Mouse (Mus musculus) right cerebral cortex, postnatal 25 days (tissue): ENCODE data around the gene Plvap.

ENCODE experiments used
- DNase-seq: peaks from one replicate; pipeline ENCODE4 v3.0.0; 2022

Plvap gene

GRCm38 (mm10) chr8:71464513-71465500 lies 46.7 kb downstream of the Plvap start, which contains the start of gene Mrpl34:
Gene Mrpl34 (plus strand): TSS chr8:71464959.
- DNase-seq = peak; percentile 95

- peak; percentile 98 for DNase-seq
These were observed 48.1 kb downstream of the Plvap start, which contains the start of gene Abhd8 for GRCm38 (mm10) chr8:71463188-71464033. Gene Abhd8 (minus strand): TSS chr8:71463655.

- peak; percentile 63 for DNase-seq
These were observed 48.8 kb downstream of the Plvap start for GRCm38 (mm10) chr8:71462786-71463185.

- DNase-seq = no peak
These were observed 49.4 kb downstream of the Plvap start for GRCm38 (mm10) chr8:71462191-71462590.

- DNase-seq = no peak
These were observed 50.3 kb downstream of the Plvap start for GRCm38 (mm10) chr8:71461152-71461840.

GRCm38 (mm10) chr8:71460716-71461115 lies 50.8 kb downstream of the Plvap start:
- no peak for DNase-seq

- DNase-seq = no peak
These were observed 53.8 kb downstream of the Plvap start for GRCm38 (mm10) chr8:71457659-71458270.

DNA sequence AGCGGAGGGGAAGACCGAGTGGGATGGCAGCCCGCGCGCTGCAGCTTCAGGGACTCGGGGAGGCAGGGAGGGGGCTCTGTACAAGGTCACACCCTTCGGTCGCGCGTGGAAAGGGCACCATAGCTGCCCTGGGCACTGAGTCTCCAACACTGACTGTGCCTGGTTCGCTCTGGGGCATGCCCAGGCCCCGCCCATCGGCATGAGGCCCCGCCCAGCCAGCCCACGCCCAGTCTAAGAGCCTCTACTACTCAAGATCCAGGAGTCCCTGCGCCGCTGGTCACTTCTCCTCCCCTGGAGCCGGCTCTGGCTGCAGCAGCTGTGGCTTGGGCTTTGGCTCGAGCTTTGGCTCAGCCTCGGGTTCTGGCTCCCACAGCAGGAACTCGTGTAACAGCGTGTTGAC lies 54.6 kb downstream of the Plvap start:
- DNase-seq = no peak

- DNase-seq = no peak
These were observed 56.9 kb downstream of the Plvap start for GRCm38 (mm10) chr8:71454668-71455067.

DNA sequence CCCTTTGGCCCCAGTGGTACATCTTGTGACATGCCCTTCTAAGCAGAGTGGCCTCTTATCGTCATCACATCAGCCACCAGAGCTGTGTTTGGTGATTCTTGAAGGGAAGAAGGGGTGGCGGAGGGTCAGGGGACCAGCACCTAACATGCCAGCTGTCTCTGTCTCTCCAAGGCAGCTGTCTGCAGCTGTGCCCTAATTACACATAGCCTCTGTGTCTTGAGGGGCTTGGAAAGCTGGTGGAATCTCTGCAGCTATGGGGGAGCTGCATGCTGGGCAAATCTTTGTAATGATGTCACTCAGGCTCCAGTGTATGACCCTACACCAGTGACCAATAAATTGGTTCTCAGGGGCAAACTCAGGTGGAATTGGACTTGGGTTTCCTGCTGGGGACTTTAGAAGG lies 58.9 kb downstream of the Plvap start:
- no peak for DNase-seq

- DNase-seq = no peak
These were observed 59.8 kb downstream of the Plvap start for GRCm38 (mm10) chr8:71451777-71452176.

DNA sequence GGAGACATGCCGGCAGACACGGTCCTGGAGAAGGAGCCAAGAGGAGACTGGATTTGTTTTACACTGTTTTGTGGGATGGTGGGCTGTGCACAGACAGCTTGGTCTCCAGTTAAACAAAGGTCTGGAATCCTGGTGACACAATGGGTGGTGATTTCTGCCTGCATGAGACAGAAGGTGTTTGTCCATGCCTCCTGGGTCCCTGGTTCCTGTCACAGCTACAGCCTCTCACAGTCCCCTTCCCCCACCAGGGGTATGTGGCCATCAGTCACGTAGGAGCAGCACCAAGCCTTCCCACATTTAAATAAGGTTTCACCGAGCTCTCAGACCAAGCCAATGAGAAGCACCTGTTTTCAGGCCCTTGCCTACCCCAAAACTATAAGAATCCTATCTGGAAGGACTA lies 60.2 kb downstream of the Plvap start:
- no peak for DNase-seq
